Mouse (Mus musculus) small intestine, adult 2 months (tissue): ENCODE results near the gene Gm5426. TPM values are rescaled to one million over a fixed set of nuclear protein-coding genes. Genes with fewer than 3 reads are reported as not detected.

Experiments
- H3K27ac ChIP-seq: fragments of 200-500 bp; 2 replicates; pipeline ENCODE4 v1.5.1; 2012; ENCODE audit warnings: low read depth, low read length, control low read depth, inconsistent platforms; ENCODE audit not compliant: insufficient read depth
- H3K27me3 ChIP-seq: fragments of 200-500 bp; 2 replicates; pipeline ENCODE4 v1.6.1; 2012; ENCODE audit warnings: mild to moderate bottlenecking, moderate library complexity, low read length, inconsistent platforms; ENCODE audit not compliant: control insufficient read depth, insufficient read depth
- H3K36me3 ChIP-seq: fragments of 200-500 bp; 2 replicates; pipeline ENCODE4 v1.6.1; 2012; ENCODE audit warnings: mild to moderate bottlenecking, low read length, control low read depth, inconsistent platforms; ENCODE audit not compliant: control insufficient read depth, insufficient read depth
- H3K4me1 ChIP-seq: fragments of 200-500 bp; 2 replicates; pipeline ENCODE4 v1.6.1; 2012; ENCODE audit warnings: low read length, inconsistent platforms, mixed read lengths; ENCODE audit not compliant: control insufficient read depth, insufficient read depth, insufficient read length
- H3K4me3 ChIP-seq: fragments of 200-500 bp; 2 replicates; pipeline ENCODE4 v1.5.1; 2012; ENCODE audit warnings: low read depth, mild to moderate bottlenecking, control low read depth, inconsistent platforms, low read length, moderate library complexity
- CTCF ChIP-seq: fragments of 200-500 bp; IDR thresholded peaks from 2 replicates; pipeline ENCODE4 v1.5.1; 2012; ENCODE audit warnings: low read depth, mild to moderate bottlenecking, control low read depth, inconsistent platforms, low read length, moderate library complexity, mixed read lengths; ENCODE audit not compliant: insufficient replicate concordance, insufficient read length; ENCODE audit errors: extremely low read depth
- POLR2A ChIP-seq: fragments of 200-500 bp; IDR thresholded peaks from 2 replicates; pipeline ENCODE4 v1.6.1; 2012; ENCODE audit warnings: low read depth, mild to moderate bottlenecking, control low read depth, inconsistent platforms, low read length, moderate library complexity
- WGBS: fragments of 180-500 bp; shearing (Covaris S2); methylation state at CpG from one replicate; pipeline ENCODE4 v1.1.7; 2018; 5-methylcytosine and 5-hydroxymethylcytosine counted together
- polyA plus RNA-seq: library from polyadenylated mRNA; depleted of rRNA; stranded (reverse); fragments of >200 nt; gene quantifications from 2 replicates; pipeline ENCODE4 v1.2.3, GENCODE M21; 2012

The Gm5426 gene
- polyA plus RNA-seq, 1 experiment, result not detected

- Histone ChIP-seq H3K4me1 (no peaks in the 10 kb centered on the region), H3K27ac (no peak overlapping the region), H3K27me3 (no peaks in the 10 kb centered on the region), H3K36me3 (no peaks in the 10 kb centered on the region), H3K4me3 (no peak overlapping the region)
- 78% methylated on average over 4 of the region's 4 CpGs for WGBS
- TF ChIP-seq CTCF (no peak), POLR2A (no peak)
Measured at GRCm38 (mm10) chr10:96168998-96169397, 32.6 kb downstream of the Gm5426 start.

- Histone ChIP-seq H3K4me3 (no peak overlapping the region), H3K27me3 (no peaks in the 10 kb centered on the region), H3K27ac (no peak overlapping the region), H3K36me3 (no peaks in the 10 kb centered on the region), H3K4me1 (no peaks in the 10 kb centered on the region)
- TF ChIP-seq CTCF (no peak), POLR2A (no peak)
Measured at GRCm38 (mm10) chr10:96171546-96171945, 35.1 kb downstream of the Gm5426 start.

GRCm38 (mm10) chr10:96172964-96173363 is 36.6 kb downstream of the Gm5426 start:
- Histone ChIP-seq H3K4me3 (no peak overlapping the region), H3K4me1 (no peaks in the 10 kb centered on the region), H3K27me3 (no peaks in the 10 kb centered on the region), H3K27ac (no peak overlapping the region), H3K36me3 (no peaks in the 10 kb centered on the region)
- WGBS, result 72% methylated on average over 4 of the region's 4 CpGs
- TF ChIP-seq POLR2A (no peak), CTCF (no peak)

GRCm38 (mm10) chr10:96173771-96174170 is 37.4 kb downstream of the Gm5426 start:
- TF ChIP-seq CTCF (no peak), POLR2A (no peak)
- Histone ChIP-seq H3K27ac (no peak overlapping the region), H3K27me3 (no peaks in the 10 kb centered on the region), H3K36me3 (no peaks in the 10 kb centered on the region), H3K4me1 (peaks cover 2% of the 10 kb centered on the region; the same call in 1 of the 2 replicates), H3K4me3 (no peak overlapping the region)
- 86% methylated on average over 10 of the region's 10 CpGs for WGBS

GRCm38 (mm10) chr10:96176916-96177315 is 40.5 kb downstream of the Gm5426 start:
- no peak overlapping the region for H3K4me3 ChIP-seq
- H3K36me3 ChIP-seq, result no peaks in the 10 kb centered on the region
- peaks cover 15% of the 10 kb centered on the region; the same call in 1 of the 2 replicates for H3K4me1 ChIP-seq
- no peak overlapping the region for H3K27ac ChIP-seq
- WGBS, result 87% methylated on average over 6 of the region's 6 CpGs
- H3K27me3 ChIP-seq, result no peaks in the 10 kb centered on the region
- TF ChIP-seq POLR2A (no peak), CTCF (no peak)

GRCm38 (mm10) chr10:96180554-96181397 is 44.4 kb downstream of the Gm5426 start:
- Histone ChIP-seq H3K36me3 (no peaks in the 10 kb centered on the region), H3K27ac (peak overlapping the region; percentile 40), H3K4me1 (peaks cover 15% of the 10 kb centered on the region; the same call in 1 of the 2 replicates), H3K4me3 (no peak overlapping the region), H3K27me3 (no peaks in the 10 kb centered on the region)
- TF ChIP-seq POLR2A (no peak), CTCF (no peak)
- 68% methylated on average over 12 of the region's 12 CpGs for WGBS

GRCm38 (mm10) chr10:96181398-96181790 is 45.0 kb downstream of the Gm5426 start:
- WGBS, result 49% methylated on average over 5 of the region's 5 CpGs
- TF ChIP-seq CTCF (no peak), POLR2A (no peak)
- Histone ChIP-seq H3K36me3 (no peaks in the 10 kb centered on the region), H3K27me3 (no peaks in the 10 kb centered on the region), H3K4me3 (no peak overlapping the region), H3K27ac (peak overlapping the region; percentile 68), H3K4me1 (peaks cover 15% of the 10 kb centered on the region; the same call in 1 of the 2 replicates)
